Mouse (Mus musculus): ENCODE results near the gene Dhx57.

The Dhx57 gene

DNA sequence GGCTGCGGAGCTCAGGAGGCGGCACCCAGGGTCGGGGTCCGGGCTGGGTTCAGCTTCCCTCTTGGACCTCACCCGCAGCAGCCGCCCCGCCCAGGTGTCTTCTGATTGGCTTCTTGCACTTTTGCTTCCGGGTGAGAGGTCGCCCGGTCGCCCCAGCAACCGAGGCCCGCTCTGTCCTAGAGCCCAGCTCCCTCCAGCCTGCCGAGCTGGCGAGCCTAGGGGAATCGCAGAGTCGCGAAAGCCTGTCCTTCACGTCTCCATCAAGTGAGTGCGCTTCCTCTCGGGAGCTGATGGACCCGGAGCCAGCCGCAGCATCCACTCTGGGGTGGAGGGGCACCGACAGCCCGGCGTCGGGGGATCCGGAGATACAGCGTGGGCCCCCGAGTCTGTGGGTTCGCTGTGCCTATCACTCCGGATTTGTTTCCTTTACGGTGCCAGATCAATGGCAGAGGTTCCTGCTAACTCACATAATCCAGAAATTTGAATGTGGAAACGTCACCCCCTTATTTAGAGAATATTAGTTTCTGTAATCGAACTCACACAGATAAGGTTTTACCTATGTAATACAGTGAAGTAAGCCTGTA lies at the start of gene Dhx57, which contains the start of gene Morn2:
Dhx57 (minus strand) TSS at position 403 of the 584 bp plus-strand sequence.
Morn2 (plus strand) TSS at position 130 of the 584 bp plus-strand sequence.
- H3K36me3 ChIP-seq (ENCODE audit: control insufficient read depth, insufficient read depth, low read length, poor library complexity, severe bottlenecking), result no peaks in the 10 kb centered on the region
- DNase-seq (ENCODE audit: low read depth, low spot score), result peak; percentile 95
- H3K27me3 ChIP-seq (ENCODE audit: control insufficient read depth, insufficient read depth, low read length, poor library complexity, severe bottlenecking), result no peaks in the 10 kb centered on the region

DNA sequence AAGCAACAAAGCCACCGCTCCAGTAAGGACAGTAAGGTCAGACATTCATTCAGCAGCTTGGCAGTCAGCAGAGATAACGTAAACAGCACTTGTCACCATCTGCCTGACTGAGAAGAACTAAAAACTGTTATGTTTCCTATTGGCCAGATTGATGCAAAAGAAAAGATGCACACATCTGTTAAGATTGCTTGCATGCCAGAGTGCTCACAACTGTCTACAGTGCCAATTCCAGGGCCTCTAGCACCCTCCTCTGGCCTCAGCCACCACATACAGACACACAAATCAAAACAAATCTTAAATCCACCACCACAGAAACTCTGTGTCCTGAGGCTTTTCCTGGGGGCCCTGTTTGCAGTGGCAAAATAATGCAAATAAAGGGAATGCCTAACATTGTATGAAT lies 42.1 kb upstream of the Dhx57 start:
- H3K27me3 ChIP-seq (ENCODE audit: control insufficient read depth, insufficient read depth, low read length, poor library complexity, severe bottlenecking), result no peaks in the 10 kb centered on the region
- no peaks in the 10 kb centered on the region for H3K36me3 ChIP-seq (ENCODE audit: control insufficient read depth, insufficient read depth, low read length, poor library complexity, severe bottlenecking)
- DNase-seq (ENCODE audit: low read depth, low spot score), result peak; percentile 28

DNA sequence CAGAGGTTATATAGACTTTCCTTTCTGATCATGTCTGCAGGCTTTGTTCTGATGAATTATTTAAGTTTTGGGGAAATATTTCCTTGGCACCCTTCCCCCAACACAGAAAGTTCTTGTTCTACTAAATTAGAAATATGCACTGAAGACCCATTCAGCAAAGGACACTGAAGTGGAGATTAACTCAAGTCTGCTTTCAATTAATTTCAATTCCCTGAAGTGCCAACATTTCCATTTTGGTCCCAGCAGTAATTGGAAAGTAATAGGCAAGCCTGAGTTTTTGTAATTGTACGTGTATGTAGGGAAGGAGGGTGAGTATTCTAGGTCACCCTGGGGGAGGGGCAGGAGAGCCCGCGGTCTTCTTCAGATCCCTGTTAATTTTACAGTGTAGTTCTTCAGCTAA lies 36.2 kb upstream of the Dhx57 start:
- H3K36me3 ChIP-seq (ENCODE audit: control insufficient read depth, insufficient read depth, low read length, poor library complexity, severe bottlenecking), result no peaks in the 10 kb centered on the region
- H3K27me3 ChIP-seq (ENCODE audit: control insufficient read depth, insufficient read depth, low read length, poor library complexity, severe bottlenecking), result no peaks in the 10 kb centered on the region
- no peak for DNase-seq (ENCODE audit: low read depth, low spot score)

DNA sequence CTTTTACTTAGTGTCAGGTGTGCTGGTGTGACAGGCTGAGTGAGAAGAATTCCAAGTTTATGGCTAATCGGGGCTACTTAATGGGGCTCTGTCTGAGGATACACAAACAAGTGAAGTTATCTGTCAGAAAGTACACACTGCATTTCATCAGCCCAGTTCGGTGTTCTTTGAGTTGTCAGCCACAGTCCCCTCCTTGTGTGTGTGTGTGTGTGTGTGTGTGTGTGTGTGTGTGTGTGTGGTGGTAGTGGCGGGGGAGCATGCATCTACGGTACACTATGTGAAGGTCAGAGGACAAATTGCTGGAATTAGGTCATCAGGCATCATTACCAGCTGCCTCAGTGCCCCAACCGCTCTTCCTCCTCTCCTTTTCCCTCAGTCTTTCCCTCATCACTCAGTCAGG lies 35.2 kb upstream of the Dhx57 start:
- Histone ChIP-seq H3K27me3 (ENCODE audit: control insufficient read depth, insufficient read depth, low read length, poor library complexity, severe bottlenecking) (no peaks in the 10 kb centered on the region), H3K36me3 (ENCODE audit: control insufficient read depth, insufficient read depth, low read length, poor library complexity, severe bottlenecking) (no peaks in the 10 kb centered on the region)
- DNase-seq (ENCODE audit: low read depth, low spot score), result no peak

DNA sequence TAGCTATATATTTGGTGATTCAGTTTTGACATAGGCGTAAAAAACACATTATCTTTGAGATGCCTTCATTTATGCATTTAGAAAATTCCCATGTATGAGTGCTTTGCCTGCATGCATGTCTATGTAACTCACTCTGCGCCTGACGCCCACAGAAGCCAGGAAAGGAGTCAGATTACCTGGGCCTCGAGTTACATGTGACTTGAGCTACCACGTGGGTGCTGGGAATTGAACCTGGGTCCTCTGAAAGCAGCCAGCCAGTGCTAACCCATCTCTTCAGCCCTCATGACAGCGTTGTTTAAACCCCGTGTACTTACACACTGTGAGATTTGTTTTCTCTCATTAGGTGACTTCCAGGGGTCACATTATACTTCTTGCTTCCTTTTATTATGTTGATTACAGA lies 34.2 kb upstream of the Dhx57 start:
- no peaks in the 10 kb centered on the region for H3K36me3 ChIP-seq (ENCODE audit: control insufficient read depth, insufficient read depth, low read length, poor library complexity, severe bottlenecking)
- H3K27me3 ChIP-seq (ENCODE audit: control insufficient read depth, insufficient read depth, low read length, poor library complexity, severe bottlenecking), result no peaks in the 10 kb centered on the region
- no peak for DNase-seq (ENCODE audit: low read depth, low spot score)

DNA sequence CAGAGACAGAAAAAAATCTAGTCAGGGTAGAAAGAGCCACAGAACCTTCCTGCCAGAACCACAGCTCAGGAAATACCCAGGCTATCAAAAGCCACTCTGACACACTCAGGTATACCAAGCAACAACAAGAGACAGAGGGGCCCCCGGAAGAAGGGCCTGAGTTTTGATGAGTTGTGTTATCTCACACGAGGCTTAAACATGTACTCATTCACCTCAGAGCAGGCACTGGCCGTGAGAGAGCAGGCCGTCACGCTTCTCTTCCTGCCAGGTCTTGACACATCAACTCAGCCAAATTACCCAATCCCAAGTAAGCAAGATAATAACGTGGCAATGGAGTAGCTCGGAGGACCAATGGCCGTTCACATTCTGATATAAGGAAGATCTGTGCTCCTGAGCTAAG lies 33.4 kb upstream of the Dhx57 start:
- no peaks in the 10 kb centered on the region for H3K27me3 ChIP-seq (ENCODE audit: control insufficient read depth, insufficient read depth, low read length, poor library complexity, severe bottlenecking)
- no peaks in the 10 kb centered on the region for H3K36me3 ChIP-seq (ENCODE audit: control insufficient read depth, insufficient read depth, low read length, poor library complexity, severe bottlenecking)
- DNase-seq (ENCODE audit: low read depth, low spot score), result peak; percentile 7

DNA sequence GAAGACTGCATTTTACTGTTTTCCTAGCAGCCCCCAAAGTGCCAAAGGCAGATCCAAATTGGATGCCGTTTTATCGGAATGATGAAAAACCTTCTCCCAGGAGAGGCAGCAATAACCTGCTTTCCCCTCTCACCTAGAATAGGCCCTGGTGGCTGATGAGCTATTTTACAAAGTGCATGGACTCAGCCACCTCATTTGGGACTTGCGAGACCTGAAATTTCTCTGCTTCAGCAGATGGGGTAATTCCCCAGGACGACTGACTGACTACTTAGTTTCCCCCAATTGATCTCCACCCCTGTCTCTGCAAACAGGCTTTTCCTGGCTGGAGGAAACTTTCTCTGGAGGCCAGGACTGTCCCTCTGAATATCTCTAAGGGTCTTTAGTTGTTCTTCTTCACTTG lies 32.7 kb upstream of the Dhx57 start:
- H3K36me3 ChIP-seq (ENCODE audit: control insufficient read depth, insufficient read depth, low read length, poor library complexity, severe bottlenecking), result no peaks in the 10 kb centered on the region
- no peaks in the 10 kb centered on the region for H3K27me3 ChIP-seq (ENCODE audit: control insufficient read depth, insufficient read depth, low read length, poor library complexity, severe bottlenecking)
- no peak for DNase-seq (ENCODE audit: low read depth, low spot score)

DNA sequence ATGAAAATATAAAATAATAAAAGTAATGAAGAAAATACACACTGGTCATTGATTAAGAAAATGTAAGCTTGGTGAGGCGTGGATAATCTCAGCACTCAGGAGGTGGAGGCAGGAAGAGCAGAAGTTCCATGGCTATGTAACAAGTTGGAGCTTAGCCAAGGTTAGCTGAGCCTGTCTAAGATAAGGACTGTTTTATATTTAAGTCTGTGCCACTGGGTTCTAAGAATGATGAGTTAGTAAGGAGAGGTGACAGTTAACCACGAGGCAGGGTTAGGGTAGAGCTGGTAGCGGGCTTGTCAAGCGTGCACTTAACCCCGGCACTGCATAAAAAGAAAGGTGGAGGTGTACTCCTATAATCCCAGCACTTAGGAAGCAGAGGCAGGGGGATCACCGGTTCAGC lies 32.0 kb upstream of the Dhx57 start:
- DNase-seq (ENCODE audit: low read depth, low spot score), result no peak
- Histone ChIP-seq H3K36me3 (ENCODE audit: control insufficient read depth, insufficient read depth, low read length, poor library complexity, severe bottlenecking) (no peaks in the 10 kb centered on the region), H3K27me3 (ENCODE audit: control insufficient read depth, insufficient read depth, low read length, poor library complexity, severe bottlenecking) (no peaks in the 10 kb centered on the region)

DNA sequence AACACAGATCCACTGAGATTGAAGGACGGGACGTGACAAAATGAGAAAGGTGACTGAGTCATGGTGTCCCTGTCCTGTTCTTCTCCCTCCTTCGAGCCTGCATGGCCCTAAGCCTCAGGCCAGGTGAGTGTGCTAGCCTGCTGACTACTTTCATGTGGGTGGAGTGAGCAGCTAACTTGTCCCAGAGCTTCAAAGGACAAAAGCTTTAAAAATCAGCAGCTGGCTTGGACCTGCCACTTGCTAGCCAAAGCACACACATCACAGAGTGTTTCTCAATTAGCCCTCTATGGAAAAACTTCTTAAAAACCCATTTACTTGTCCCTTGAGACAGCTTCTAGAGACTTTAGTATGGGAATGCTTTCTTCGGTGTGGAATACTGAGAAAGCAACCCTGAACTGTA lies 22.1 kb upstream of the Dhx57 start:
- H3K27me3 ChIP-seq (ENCODE audit: control insufficient read depth, insufficient read depth, low read length, poor library complexity, severe bottlenecking), result no peaks in the 10 kb centered on the region
- no peak for DNase-seq (ENCODE audit: low read depth, low spot score)

DNA sequence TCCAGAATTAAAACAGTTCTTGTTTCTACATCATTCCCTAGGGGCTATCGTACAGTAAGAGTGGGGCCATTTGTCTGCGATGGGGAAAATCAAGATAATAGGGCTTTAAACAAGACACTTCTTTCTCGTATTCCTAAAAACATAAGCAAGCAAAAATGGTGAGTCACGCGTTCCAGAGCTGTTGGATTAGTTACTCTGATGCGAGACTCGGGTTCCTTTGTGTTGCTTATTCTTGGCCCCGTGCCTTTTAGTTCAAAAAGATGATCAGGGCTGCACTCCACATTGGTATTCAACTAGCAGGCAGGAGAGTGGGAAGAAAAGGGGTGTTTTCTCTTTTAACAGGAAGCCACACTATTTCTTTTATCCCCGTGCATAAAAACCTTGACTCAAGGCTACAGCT lies 21.5 kb upstream of the Dhx57 start:
- Histone ChIP-seq H3K27me3 (ENCODE audit: control insufficient read depth, insufficient read depth, low read length, poor library complexity, severe bottlenecking) (no peaks in the 10 kb centered on the region), H3K36me3 (ENCODE audit: control insufficient read depth, insufficient read depth, low read length, poor library complexity, severe bottlenecking) (no peaks in the 10 kb centered on the region)
- DNase-seq (ENCODE audit: low read depth, low spot score), result no peak

More for the DNA sequence above, 22.1 kb upstream of the Dhx57 start:
- H3K36me3 ChIP-seq (ENCODE audit: control insufficient read depth, insufficient read depth, low read length, poor library complexity, severe bottlenecking), result no peaks in the 10 kb centered on the region

DNA sequence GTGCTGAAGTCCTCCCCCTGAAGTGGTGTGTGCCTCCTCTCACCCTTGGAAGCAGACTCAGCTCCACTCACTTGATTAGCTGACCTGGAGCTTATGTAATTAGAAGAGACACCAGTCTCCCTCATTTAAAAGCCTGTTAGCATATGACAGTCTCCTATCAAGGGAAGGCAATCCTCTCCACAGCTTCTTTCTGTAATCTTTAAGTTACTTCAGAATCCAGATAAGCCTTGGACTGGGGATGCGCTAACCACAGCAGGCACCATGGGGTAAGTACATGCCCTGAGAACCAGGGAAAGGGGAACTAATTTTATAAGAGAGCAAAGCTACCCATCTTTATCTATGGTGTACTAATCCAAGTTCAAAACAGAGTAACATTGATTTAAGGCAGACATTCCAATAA lies 17.0 kb upstream of the Dhx57 start, which contains the start of gene Arhgef33:
Arhgef33 (plus strand) TSS at position 157 of the 400 bp plus-strand sequence.
- no peaks in the 10 kb centered on the region for H3K27me3 ChIP-seq (ENCODE audit: control insufficient read depth, insufficient read depth, low read length, poor library complexity, severe bottlenecking)
- no peak for DNase-seq (ENCODE audit: low read depth, low spot score)
- no peaks in the 10 kb centered on the region for H3K36me3 ChIP-seq (ENCODE audit: control insufficient read depth, insufficient read depth, low read length, poor library complexity, severe bottlenecking)

DNA sequence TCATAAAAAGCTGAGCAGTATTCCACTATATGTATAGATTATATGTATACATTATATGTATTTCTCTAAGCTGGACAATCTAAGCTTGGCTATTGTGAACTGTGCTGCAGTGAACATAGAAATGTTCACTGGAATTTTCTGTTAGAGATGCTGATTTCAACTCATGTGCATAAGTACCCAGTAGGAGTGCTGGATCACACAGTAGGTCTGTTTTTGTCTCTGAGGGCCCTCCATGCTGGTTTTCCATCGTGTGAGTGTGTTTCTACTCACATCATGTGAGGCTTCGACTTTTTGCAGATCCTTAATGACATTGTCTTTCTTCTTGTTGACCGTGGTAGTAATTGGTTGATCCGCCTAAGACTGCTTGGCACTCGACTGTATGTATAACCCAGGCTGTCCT lies 8.6 kb upstream of the Dhx57 start:
- Histone ChIP-seq H3K27me3 (ENCODE audit: control insufficient read depth, insufficient read depth, low read length, poor library complexity, severe bottlenecking) (no peaks in the 10 kb centered on the region), H3K36me3 (ENCODE audit: control insufficient read depth, insufficient read depth, low read length, poor library complexity, severe bottlenecking) (no peaks in the 10 kb centered on the region)
- no peak for DNase-seq (ENCODE audit: low read depth, low spot score)

DNA sequence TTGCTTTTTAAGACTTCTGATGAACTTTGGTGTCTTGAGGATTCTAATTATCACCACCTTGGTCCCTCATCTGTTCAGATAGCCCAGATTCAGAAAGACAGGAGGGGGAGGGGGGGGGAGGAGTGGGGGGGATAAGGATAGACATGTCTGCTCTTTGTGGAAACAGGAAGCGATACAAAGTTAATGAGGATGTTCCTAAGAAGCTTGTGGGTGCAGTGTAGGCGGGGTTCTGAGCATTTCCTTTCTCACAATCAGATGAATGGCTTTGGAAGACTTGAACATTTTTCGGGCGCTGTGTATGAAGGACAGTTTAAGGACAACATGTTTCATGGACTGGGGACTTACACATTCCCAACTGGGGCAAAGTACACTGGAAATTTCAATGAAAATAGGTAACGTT lies 5.0 kb upstream of the Dhx57 start:
- DNase-seq (ENCODE audit: low read depth, low spot score), result peak; percentile 18
- H3K27me3 ChIP-seq (ENCODE audit: control insufficient read depth, insufficient read depth, low read length, poor library complexity, severe bottlenecking), result no peaks in the 10 kb centered on the region
- no peaks in the 10 kb centered on the region for H3K36me3 ChIP-seq (ENCODE audit: control insufficient read depth, insufficient read depth, low read length, poor library complexity, severe bottlenecking)

DNA sequence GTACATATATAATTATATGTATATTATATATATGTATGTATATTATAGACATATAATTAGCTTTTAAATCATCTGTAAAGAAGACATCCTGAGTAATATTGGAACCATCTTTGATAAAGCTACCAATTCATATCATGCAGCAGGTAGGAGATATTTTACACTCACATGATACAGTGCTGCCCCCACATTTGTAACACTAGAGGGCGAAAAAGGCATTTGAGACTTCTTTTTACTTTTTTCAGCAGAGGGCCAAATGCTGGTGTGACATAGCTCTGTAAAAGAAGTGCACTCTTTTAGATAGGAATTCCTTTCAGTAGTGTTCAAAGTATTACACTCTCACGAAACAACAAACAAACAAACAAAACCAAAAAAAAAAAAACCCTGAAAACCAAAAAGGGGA lies 872 bp upstream of the Dhx57 start:
- Histone ChIP-seq H3K36me3 (ENCODE audit: control insufficient read depth, insufficient read depth, low read length, poor library complexity, severe bottlenecking) (no peaks in the 10 kb centered on the region), H3K27me3 (ENCODE audit: control insufficient read depth, insufficient read depth, low read length, poor library complexity, severe bottlenecking) (no peaks in the 10 kb centered on the region)
- peak; percentile 73 for DNase-seq (ENCODE audit: low read depth, low spot score)

DNA sequence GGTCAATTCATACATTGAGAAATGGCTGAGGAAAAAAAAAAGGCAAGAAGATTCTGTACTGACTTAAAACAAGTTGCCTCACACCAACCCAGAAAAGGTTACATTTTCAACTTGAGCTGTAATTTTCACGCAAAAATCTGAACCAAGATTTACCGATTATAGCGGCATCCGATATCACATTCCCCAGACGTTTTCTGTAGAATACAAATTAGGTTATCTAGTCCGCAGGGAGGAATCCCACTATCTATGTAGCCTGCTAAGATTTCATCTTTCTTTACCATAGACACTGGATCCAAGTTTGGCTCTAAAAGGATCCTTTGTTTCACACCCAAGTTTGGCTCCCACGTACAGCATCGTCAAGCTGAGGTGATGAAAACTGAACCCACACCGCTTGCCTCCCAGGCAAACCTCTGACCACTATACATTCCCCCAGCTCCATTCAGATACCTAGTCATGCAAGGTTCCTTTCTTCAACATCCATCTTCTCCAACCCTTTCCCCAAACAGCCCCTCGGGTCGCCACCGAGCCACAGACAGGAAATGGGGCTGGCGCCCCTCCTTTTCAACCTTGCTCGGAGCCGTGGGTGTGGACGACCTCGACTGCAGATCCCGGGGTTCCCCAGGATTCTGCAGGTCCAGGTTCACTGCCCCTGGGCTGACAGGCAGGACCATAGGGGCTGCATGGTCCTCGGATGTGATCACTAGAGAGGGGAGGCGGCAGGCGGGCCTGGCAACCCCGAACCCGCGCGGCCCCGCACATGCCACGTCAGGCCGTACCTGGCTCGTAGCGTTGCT lies 799 bp downstream of the Dhx57 start:
- no peak for DNase-seq (ENCODE audit: low read depth, low spot score)
- H3K27me3 ChIP-seq (ENCODE audit: control insufficient read depth, insufficient read depth, low read length, poor library complexity, severe bottlenecking), result no peaks in the 10 kb centered on the region
- no peaks in the 10 kb centered on the region for H3K36me3 ChIP-seq (ENCODE audit: control insufficient read depth, insufficient read depth, low read length, poor library complexity, severe bottlenecking)

Measured in splenic B cell, adult 2 months (primary cell).